Mouse (Mus musculus): Measurements from ENCODE around the gene Orc6. TPM values are rescaled to one million over a fixed set of nuclear protein-coding genes. Genes with fewer than 3 reads are reported as not detected.

Gene Orc6
- polyA plus RNA-seq, 1 experiment, result 43.2 TPM

Other genes starting within 250 kb of the Orc6 start
- 42.4 and 46.3 TPM in 2 replicates for gene Fbxw9, start 239.6 kb upstream of the Orc6 start, polyA plus RNA-seq (2012; rRNA removed)
- 0.74 TPM in 1 of 2 replicates, not detected in the other for gene Gm5741, start 231.7 kb upstream of the Orc6 start, polyA plus RNA-seq (2012; rRNA removed)
- 66.6 and 68.7 TPM in 2 replicates for gene Dhps, start 227.9 kb upstream of the Orc6 start, polyA plus RNA-seq (2012; rRNA removed)
- gene Wdr83os, start 218.9 kb upstream of the Orc6 start, polyA plus RNA-seq (2012; rRNA removed), result 110 and 122 TPM in 2 replicates
- gene Wdr83, start 218.3 kb upstream of the Orc6 start, polyA plus RNA-seq (2012; rRNA removed), result 57.8 and 58.2 TPM in 2 replicates
- gene Man2b1, start 216.4 kb upstream of the Orc6 start, polyA plus RNA-seq (2012; rRNA removed), result 40.2 and 46.9 TPM in 2 replicates
- gene Zfp791, start 176.5 kb upstream of the Orc6 start, polyA plus RNA-seq (2012; rRNA removed), result 3.2 and 4.0 TPM in 2 replicates
- not detected in 2 replicates for gene Cks1brt, start 147.7 kb upstream of the Orc6 start, polyA plus RNA-seq (2012; rRNA removed)
- gene Olfr371, start 73.6 kb upstream of the Orc6 start, polyA plus RNA-seq (2012; rRNA removed), result not detected in 2 replicates
- 75.1 and 87.8 TPM in 2 replicates for gene Vps35, start 170 bp downstream of the Orc6 start, polyA plus RNA-seq (2012; rRNA removed)
- 1.1 and 2.8 TPM in 2 replicates for gene Mylk3, start 86.7 kb downstream of the Orc6 start, polyA plus RNA-seq (2012; rRNA removed)
- 14.5 and 15.2 TPM in 2 replicates for gene 4921524J17Rik, start 133.2 kb downstream of the Orc6 start, polyA plus RNA-seq (2012; rRNA removed)
- gene Gpt2, start 192.9 kb downstream of the Orc6 start, polyA plus RNA-seq (2012; rRNA removed), result 52.6 and 52.9 TPM in 2 replicates